Mouse (Mus musculus) bone marrow macrophage, adult 2 months (primary cell): Measurements from ENCODE around the gene Ttl.

Source experiments
- CTCF ChIP-seq: IDR thresholded peaks from 2 replicates; pipeline ENCODE4 v1.5.1; 2012; ENCODE audit warnings: low read depth, mild to moderate bottlenecking, low read length, moderate library complexity
- POLR2A ChIP-seq: IDR thresholded peaks from 2 replicates; pipeline ENCODE4 v1.6.1; 2012; ENCODE audit warnings: mild to moderate bottlenecking, low read depth, low read length, borderline replicate concordance

- TF ChIP-seq CTCF (no peak), POLR2A (no peak)
Measured at GRCm38 (mm10) chr2:129121986-129122385, 56.2 kb downstream of the Ttl start.
